Mouse (Mus musculus) ES-E14 (cell line): ENCODE measurements at regions not wholly inside any gene's neighbourhood (a gene's known extent, or its start where the extent isn't known, plus 50 kb on each side); places are given as distances from the start of the nearest gene placed in this dataset.

Experiments
- DNase-seq: peaks from one replicate; pipeline ENCODE4 v3.0.0-alpha.2; 2013; ENCODE audit warnings: low read depth, low spot score
- H3K27ac ChIP-seq: 2 replicates; pipeline ENCODE4 v1.5.1; 2012; ENCODE audit warnings: low read depth, mild to moderate bottlenecking, low read length, moderate library complexity, mixed read lengths; ENCODE audit not compliant: poor library complexity, insufficient read depth, severe bottlenecking
- H3K36me3 ChIP-seq: 2 replicates; pipeline ENCODE4 v1.6.1; 2012; ENCODE audit warnings: mild to moderate bottlenecking, low read length, moderate library complexity, mixed read lengths; ENCODE audit not compliant: control insufficient read depth, poor library complexity, insufficient read depth, severe bottlenecking
- H3K4me1 ChIP-seq, 2 experiments: fragments of 150-350 bp in 1 of 2; sonication (generic) in 1 of 2; 2 replicates each; pipeline ENCODE4 v1.6.1; 2012; ENCODE audit warnings: low read length in 2 of 2, mild to moderate bottlenecking in 1 of 2, mixed read lengths in 1 of 2; ENCODE audit not compliant: control insufficient read depth in 2 of 2, insufficient read depth in 2 of 2, poor library complexity in 1 of 2
- H3K4me3 ChIP-seq, 2 experiments: fragments of 150-350 bp in 1 of 2; sonication (generic) in 1 of 2; 2 replicates each; pipeline ENCODE4 v1.5.1; 2012; ENCODE audit warnings: low read length in 2 of 2, low read depth in 1 of 2, mild to moderate bottlenecking in 1 of 2, mixed read lengths in 1 of 2; ENCODE audit not compliant: insufficient read depth in 1 of 2, poor library complexity in 1 of 2, severe bottlenecking in 1 of 2
- H3K9ac ChIP-seq: 2 replicates; pipeline ENCODE4 v1.6.1; 2012; ENCODE audit warnings: low read depth, mild to moderate bottlenecking, low read length, mixed read lengths; ENCODE audit not compliant: poor library complexity, insufficient read depth, severe bottlenecking
- H3K9me3 ChIP-seq: fragments of 150-350 bp; sonication (generic); 2 replicates; pipeline ENCODE4 v1.6.1; 2012; ENCODE audit warnings: low read depth, mild to moderate bottlenecking, low read length; ENCODE audit not compliant: control insufficient read depth, insufficient read depth
- CHD2 ChIP-seq: IDR thresholded peaks from 2 replicates; pipeline ENCODE4 v1.6.1; 2014; ENCODE audit warnings: mild to moderate bottlenecking, low read depth, low read length, inconsistent platforms
- HCFC1 ChIP-seq: IDR thresholded peaks from 2 replicates; pipeline ENCODE4 v1.6.1; 2012; ENCODE audit warnings: low read length, inconsistent platforms, borderline replicate concordance; ENCODE audit not compliant: insufficient read depth
- MAFK ChIP-seq: IDR thresholded peaks from 2 replicates; pipeline ENCODE4 v1.6.1; 2014; ENCODE audit warnings: mild to moderate bottlenecking, low read depth, low read length, inconsistent platforms; ENCODE audit not compliant: insufficient read depth
- ZC3H11A ChIP-seq: IDR thresholded peaks from 2 replicates; pipeline ENCODE4 v1.6.1; 2012; ENCODE audit warnings: low read depth, mild to moderate bottlenecking, inconsistent platforms, low read length, borderline replicate concordance
- ZNF384 ChIP-seq: IDR thresholded peaks from 2 replicates; pipeline ENCODE4 v1.6.1; 2012; ENCODE audit warnings: low read depth, low read length, inconsistent platforms
- in situ Hi-C, 2 experiments: fragments of 600-800 bp; cut with MboI; formaldehyde crosslinking; loops; one replicate each; pipeline ENCODE4 v1.15.1; 2025; ENCODE audit warnings: low sequenced_read_pairs in 2 of 2, inconsistent platforms in 1 of 2; ENCODE audit not compliant: unreplicated experiment in 2 of 2

DNA sequence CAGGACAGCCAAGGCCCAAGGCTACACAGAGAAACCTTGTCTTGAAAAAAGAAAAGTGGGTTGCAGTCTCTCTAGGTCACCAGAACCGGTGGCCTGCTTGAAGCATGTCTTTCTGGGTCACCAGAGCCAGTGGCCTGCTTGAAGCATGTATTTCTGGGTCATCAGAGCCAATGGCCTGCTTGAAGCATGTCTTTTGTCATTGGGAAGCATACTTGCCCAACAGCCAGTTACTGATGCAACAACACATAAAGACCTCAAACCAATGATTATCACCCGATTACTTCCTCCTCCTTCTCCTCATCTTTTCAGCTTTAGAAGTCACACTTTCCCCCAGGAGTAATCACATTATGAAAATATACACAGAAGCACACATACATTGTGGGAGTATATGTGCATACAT is 128.9 kb upstream of the Vldlr start:
- Histone ChIP-seq H3K9ac (no peak overlapping the region), H3K36me3 (no peaks in the 10 kb centered on the region), H3K4me1 (no peaks in the 10 kb centered on the region), H3K4me3 (no peak overlapping the region), H3K27ac (no peak overlapping the region), H3K9me3 (no peaks in the 10 kb centered on the region)
- no peak for DNase-seq
- no peak for TF ChIP-seq ZNF384
- no peak for TF ChIP-seq ZC3H11A
- TF ChIP-seq HCFC1 = no peak
- TF ChIP-seq MAFK = no peak
- no peak for TF ChIP-seq CHD2
- in situ Hi-C loops = no loop called here

DNA sequence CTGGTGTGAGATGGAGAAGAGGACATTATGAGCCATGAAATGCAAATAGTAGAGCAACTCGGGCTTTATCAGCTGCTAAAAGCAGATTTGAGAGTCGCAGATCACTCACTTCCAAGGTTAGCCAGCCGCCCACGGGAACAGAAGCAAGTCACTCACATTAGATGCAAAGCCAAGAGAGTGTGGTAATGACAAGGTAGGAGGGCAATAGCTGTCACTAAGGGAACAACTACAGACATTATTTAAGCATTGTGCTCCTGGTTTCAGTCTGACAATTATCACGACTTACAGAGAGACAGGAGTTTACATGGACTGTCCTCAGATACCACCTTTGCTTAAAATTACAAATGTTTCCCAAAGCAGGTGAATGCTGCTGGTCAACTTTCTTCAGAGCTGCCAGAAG is 128.5 kb upstream of the Vldlr start:
- no peak overlapping the region for H3K27ac ChIP-seq
- H3K9ac ChIP-seq = no peak overlapping the region
- no peaks in the 10 kb centered on the region for H3K9me3 ChIP-seq
- in situ Hi-C loops = no loop called here
- TF ChIP-seq HCFC1 (no peak), CHD2 (no peak), MAFK (no peak), ZNF384 (no peak), ZC3H11A (no peak)
- H3K4me1 ChIP-seq = no peaks in the 10 kb centered on the region
- H3K4me3 ChIP-seq = no peak overlapping the region
- no peak for DNase-seq
- H3K36me3 ChIP-seq = no peaks in the 10 kb centered on the region

DNA sequence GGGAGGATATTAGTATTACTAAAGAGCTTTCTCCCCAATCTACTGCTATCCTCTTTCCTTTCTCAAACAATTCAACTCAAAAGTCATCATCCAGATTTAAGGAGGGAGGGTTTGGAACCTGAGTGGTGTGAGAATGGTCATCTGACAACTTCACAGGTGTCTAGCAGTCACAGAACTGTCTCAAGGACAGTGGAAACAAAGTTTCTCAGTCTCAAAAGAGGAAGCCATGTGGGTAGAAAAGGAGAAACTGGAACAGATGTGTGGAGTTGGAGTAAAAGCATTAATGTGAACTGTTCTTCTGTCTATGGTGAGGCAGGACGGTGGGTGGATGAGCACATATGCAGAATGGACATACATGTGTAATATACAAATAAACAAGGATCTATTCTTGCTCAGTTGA is 127.2 kb upstream of the Vldlr start:
- TF ChIP-seq HCFC1 = no peak
- TF ChIP-seq ZNF384 = no peak
- no peak for TF ChIP-seq MAFK
- TF ChIP-seq ZC3H11A = no peak
- TF ChIP-seq CHD2 = no peak
- Histone ChIP-seq H3K36me3 (no peaks in the 10 kb centered on the region), H3K4me3 (no peak overlapping the region), H3K9me3 (no peaks in the 10 kb centered on the region), H3K27ac (no peak overlapping the region), H3K4me1 (no peaks in the 10 kb centered on the region), H3K9ac (no peak overlapping the region)
- in situ Hi-C loops = no loop called here
- no peak for DNase-seq

DNA sequence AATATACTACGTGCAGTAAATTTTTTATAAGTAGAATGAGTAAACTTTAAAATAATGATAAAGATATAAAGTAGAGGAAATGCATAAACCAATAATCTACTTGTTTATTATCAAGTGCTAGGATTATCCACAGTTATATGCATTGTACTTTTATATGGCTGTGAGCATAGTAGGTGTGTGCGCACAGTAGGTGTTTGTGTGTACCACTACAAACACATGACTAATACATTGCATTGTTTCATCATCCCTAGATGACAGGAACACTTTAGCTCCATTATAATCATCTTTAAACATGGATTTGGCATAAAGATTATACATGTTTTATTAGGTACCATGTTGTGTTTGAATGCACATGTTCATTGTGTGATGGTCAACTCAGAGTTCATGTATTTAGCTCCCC is 124.7 kb upstream of the Vldlr start:
- Histone ChIP-seq H3K36me3 (no peaks in the 10 kb centered on the region), H3K9ac (no peak overlapping the region), H3K27ac (no peak overlapping the region), H3K4me3 (no peak overlapping the region), H3K4me1 (no peaks in the 10 kb centered on the region), H3K9me3 (no peaks in the 10 kb centered on the region)
- in situ Hi-C loops = no loop called here
- TF ChIP-seq HCFC1 = no peak
- TF ChIP-seq ZC3H11A = no peak
- no peak for TF ChIP-seq ZNF384
- no peak for TF ChIP-seq CHD2
- no peak for TF ChIP-seq MAFK
- DNase-seq = no peak

DNA sequence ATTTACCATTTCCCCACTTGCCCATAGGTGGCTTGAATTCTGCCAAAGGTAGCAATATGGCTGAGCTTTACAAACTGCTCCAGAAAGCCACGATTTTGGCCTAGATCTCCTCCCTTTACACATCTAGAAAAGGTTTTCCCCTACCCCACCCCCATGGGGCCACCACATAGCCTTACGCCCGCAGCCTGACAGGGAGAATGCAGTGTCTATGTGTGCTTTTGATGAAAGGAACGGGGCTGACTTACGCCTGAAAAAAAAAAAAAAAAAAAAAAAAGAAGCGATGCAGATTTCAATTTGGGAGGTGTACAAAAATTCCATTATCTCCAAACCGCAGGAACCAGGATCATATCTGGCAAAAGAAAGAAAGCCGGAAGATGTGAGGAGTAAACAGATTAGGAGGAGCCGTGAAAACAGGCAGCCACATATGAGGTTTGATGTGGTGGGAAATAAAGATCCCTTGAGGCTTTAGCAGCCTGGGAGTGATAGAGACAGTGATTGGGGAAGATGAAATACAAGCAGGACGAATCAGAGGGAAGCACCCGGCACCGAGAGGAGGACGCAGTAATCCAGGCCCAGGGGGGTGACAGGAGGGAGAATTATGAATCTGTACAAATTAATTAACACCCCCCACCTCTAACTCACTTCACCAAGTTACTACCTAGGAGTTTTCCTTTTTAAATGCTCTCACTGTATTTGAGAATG is 121.4 kb upstream of the Vldlr start:
- H3K4me1 ChIP-seq = no peaks in the 10 kb centered on the region
- H3K9ac ChIP-seq = no peak overlapping the region
- TF ChIP-seq CHD2 (no peak), MAFK (no peak), ZNF384 (no peak), ZC3H11A (no peak), HCFC1 (no peak)
- no peak overlapping the region for H3K27ac ChIP-seq
- no peak for DNase-seq
- H3K9me3 ChIP-seq = no peaks in the 10 kb centered on the region
- H3K4me3 ChIP-seq = no peak overlapping the region
- no peaks in the 10 kb centered on the region for H3K36me3 ChIP-seq
- in situ Hi-C loops = no loop called here
